Mouse (Mus musculus) left cerebral cortex, adult 9 months (tissue): ENCODE measurements around the gene Sart1.

Experiments used
- DNase-seq, 2 experiments: peaks; one replicate each; pipeline ENCODE4 v3.0.0; 2022; ENCODE audit warnings: low spot score in 2 of 2

Sart1 gene

GRCm38 (mm10) chr19:5388588-5389242, at the start of gene Sart1:
Gene Sart1, minus strand, starts transcription at chr19:5388703.
- peak; percentile 90 to 94 for DNase-seq

GRCm38 (mm10) chr19:5433951-5434350, 45.4 kb upstream of the Sart1 start:
- DNase-seq = no peak

DNA sequence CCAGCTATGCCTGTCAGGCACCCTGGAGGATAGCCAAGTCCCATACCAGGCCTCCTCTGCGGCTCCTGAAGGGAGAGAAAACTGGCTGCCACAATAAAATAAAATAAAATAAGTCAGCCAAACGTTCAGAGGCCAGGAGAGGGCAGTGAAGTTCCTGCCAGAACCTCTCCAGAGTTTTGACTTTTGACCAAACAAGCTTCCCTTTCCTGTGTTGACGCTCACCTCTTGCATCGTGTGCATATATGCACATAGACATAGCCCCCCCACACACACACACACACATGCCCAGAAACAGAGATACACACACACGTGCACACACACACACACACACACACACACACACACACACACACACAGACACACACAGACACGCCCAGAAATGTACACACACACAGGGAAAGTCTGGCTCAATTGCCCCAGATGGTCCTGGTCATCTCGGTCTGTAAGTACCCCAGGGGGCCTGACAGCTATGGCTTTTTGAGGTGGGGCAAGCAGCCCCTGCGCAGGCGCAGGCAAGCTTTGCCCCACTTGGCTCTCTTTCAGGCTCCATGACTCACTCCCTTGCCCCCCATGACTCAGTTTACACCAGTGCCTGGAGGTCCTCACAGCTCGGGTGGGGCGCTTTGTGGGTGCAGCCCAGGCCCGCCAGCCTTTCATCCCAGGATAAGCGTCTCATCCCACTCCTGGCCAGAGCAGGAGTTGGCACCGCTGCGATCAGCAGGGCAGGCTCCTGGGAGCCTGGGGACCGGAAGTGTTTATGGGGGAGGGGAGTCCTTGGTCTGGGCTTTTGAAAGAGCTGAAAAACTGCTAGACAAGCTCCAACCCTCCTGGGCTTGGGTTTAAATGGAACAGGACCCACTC, 44.7 kb upstream of the Sart1 start:
- DNase-seq = no peak

DNA sequence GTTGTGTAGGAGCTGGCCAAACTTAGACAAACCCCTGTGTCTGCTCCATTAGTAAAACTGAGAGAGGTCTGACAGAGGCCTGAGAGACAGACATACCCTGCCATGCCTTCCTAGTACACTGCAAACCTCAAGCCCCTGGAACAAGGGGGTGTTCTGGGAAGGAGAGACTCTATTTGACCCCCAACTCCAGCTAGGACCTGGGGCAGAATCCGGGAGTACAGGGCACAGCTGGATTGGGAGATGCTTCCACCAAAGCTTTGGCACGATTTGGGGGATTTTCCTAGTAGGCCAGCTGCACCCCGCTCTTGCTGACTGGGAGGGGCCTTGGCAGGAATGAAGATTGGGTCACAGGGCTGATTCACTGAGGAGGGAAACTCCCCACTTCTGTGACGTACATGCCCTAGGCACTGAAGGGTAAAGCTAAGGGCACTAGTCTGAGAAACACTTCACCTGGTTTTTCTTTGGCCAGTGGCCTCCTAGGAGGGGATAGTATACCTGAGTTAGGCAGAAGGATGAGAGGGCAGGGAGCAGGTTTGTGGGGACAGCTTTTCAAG, 43.5 kb upstream of the Sart1 start:
- no peak for DNase-seq

DNA sequence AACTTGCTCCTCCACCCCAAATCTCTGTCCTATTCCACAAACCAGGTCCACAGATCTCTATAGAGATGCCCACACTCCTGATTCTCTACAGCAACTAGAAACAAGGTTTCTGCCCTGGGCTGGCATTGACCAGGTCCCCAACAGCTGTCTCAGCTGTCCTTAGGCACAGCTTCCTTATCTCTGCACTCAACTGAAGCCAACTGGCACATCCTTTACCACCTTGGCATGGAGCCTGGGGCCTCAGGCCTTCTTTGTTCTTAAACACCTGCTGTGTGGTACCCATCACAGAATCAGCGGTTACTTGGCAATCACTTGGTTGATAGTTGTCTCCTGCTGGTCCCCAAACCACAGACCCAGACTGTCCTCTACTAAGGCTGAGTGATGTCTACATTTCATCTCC, 41.9 kb upstream of the Sart1 start:
- DNase-seq = no peak

DNA sequence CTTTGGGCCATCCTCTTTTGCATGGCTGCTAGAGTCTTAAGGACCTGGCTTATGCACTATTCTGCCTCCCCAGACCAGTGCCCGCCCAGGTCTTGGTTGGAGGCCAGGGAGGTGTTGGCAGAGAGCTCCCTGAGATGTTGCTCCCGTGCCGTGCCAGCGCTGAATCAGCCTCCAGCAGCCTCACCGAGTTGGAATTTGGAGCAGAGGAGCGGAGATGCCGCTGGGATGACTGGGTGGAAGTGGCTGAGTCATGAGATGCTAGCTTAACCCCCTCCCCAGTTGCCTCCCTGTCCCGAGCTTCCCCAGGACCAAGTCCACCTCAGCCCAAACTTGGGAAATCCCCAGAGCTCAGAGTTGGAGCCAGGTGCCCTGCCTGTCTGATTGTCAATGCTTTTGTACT, 41.3 kb upstream of the Sart1 start:
- DNase-seq = no peak

DNA sequence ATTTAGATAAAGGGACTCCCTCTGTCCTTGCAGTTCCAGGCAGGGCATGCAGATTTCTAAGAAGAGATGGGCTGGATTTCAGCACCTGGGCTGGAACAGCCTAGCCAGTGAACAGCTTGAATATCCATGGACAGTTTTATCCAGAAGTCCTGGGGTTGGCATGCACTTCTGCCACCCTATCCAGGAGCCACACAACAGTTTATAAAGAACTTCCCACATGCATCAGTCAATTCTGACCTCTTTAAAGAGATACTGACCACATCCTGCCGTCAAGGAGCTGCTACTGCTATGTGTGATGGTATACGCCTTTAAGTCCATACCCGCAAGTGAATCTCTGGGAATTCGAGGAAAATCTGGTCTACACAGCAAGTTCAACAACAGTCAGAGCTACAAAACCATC, 40.7 kb upstream of the Sart1 start:
- no peak for DNase-seq

DNA sequence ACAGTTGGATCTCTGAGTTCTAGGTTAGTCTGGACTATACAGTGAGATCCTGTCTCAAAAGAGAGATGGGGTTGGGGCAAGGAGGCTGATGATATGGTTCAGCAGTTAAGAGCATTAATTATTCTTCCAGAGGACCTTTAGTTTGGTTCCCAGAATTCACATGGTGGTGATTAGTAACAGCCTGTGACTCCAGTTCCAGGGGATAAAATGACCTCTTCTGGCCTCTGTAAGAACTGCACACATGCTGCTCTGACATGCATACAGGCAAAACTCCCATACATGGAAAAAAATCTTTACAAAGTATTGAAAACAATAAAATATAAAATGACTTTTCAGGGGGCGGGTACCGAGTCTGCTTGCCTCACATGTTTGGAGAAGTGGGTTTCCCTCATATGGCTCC, 39.6 kb upstream of the Sart1 start:
- no peak for DNase-seq

- DNase-seq = no peak
These were observed 38.3 kb upstream of the Sart1 start for GRCm38 (mm10) chr19:5426640-5427290.

DNA sequence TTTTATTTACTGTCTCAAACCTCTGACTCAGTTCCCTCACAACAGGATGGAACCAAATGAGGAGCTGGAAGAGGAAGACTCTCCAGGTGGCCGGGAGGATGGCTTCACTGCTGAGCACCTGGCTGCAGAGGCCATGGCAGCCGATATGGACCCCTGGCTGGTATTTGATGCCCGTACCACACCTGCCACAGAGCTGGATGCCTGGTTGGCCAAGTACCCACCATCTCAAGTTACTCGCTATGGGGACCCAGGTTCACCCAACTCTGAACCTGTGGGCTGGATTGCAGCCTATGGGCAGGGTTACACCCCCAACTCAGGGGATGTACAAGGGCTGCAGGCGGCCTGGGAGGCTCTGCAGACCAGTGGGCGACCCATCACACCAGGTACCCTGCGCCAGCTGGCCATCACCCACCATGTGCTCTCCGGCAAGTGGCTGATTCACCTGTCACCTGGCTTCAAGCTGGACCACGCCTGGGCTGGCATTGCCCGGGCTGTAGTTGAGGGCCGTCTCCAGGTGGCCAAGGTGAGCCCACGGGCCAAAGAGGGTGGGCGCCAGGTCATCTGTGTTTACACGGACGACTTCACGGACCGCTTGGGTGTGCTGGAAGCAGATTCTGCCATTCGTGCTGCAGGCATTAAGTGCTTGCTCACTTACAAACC, 37.5 kb upstream of the Sart1 start:
- no peak for DNase-seq

DNA sequence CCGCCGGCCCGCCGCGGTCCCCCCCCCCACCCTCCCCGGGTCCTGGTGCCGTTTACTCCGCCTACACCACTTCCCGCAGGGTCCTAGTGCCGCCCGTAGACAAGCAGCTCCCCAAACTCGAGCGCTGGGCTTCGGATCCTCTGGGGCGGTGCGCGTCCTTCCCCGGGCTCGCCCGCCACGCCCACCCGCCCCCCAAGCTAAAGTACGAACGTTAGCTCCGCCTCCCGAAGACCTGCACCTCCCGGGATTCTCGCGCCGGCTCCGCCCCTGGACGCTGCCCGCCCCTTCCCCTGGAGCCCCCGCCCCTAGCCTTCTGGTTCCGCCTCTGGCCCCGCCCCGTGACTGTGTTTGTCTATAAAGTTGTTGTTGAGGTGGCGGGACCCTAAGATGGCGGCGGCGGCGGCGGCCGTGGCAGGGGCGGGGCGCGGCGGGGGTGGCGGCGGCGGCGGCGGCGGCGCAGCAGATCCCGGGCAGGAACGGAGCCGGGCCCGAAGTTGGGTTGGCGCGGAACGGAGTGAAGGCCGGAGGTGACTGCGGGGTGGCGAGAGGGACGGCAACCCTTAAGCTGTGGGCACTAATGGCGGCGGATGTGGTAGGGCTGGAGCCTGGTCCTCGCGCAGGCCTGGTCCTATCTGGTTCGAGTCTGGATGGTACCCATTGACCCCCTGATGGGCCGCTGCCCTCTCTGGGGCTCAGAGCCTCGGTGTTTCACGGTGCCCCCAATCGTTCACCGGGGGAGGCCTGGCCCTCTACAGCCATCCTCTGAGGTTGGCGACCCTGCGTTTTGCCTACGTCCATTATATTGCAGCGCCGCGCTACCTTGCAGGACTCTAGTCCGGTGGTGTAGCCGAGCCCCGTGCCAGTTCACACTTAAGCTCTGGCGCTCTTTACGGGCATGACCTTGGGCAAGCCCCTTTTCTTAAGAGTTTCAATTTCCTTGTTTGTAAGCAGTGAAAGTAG, 36.6 kb upstream of the Sart1 start, which contains the start of the genes Drap1 and AI837181:
Gene Drap1 (minus strand): TSS at position 198 of the 960 bp plus-strand sequence.
Gene AI837181 (plus strand): TSS at position 363 of the 960 bp plus-strand sequence.
- DNase-seq = peak; percentile 82 to 89

GRCm38 (mm10) chr19:5424092-5424781, 35.7 kb upstream of the Sart1 start:
- DNase-seq = peak in 1 of 2 experiments; percentile 62

DNA sequence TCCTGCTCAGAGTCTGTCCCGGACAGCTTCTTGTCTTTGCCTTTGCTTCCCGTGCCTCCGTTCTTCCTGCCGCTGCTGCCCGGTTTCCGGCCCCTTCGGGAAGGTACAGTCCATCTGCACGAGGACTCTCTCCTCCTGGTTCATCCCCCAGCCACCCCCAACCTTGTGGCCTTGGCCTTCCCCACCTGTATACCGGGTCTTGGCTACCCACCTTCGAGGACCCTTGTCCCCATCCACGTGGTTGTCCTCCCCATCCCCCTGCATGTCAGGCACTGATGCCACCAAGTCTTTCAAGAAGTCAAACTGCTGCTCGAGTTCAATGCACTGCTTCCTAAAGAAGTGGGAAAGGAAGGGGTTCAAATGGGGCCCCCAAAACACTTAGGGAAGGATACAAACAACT, 35.1 kb upstream of the Sart1 start:
- DNase-seq = no peak

DNA sequence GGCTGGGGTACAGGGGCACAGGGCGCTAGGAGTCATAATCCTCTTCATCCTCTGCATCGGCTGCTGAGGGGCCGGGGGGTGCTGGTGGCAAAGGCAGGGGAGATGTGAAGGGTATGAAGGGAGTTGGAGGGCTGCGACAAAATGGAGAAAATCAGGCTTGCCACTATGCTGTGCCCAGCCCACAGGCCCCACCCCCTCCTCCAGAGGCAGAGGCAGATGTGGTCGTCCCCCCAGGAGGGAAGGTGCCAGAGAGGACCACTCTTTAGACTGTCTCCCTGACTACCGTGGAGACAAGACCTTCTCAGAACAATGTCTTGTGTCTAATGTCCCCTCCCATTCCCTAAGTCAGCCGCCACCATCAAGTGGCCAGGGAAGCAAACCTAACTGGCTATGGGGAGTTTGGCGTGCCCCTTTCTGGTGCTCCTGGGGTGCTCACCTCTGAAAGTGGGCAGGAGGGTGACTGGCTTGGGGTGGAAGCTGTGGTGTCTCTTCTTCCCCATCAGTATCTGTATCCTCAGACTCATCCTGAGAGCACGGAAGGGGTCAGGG, 34.5 kb upstream of the Sart1 start:
- no peak for DNase-seq

DNA sequence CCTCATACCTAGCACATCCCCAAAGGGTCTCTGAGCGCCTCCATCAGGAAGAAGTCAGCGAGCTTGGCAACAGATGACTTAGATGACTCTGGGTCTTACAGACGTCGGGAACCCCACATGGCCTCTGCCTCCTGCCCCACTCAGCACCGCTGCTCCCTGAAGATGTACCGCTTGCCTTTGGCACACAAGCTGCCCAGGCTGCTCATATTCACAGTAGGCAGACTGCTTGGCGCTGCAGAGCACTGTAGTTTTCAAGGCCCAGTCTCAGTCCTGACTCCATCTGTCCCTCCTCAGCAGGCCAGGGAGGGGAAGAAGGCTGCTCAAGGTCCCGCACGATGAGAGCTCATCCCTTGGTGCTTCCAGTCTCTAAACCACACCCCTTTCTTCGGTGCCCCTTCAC, 33.8 kb upstream of the Sart1 start:
- DNase-seq = no peak

GRCm38 (mm10) chr19:5421784-5422183, 33.3 kb upstream of the Sart1 start:
- no peak for DNase-seq

DNA sequence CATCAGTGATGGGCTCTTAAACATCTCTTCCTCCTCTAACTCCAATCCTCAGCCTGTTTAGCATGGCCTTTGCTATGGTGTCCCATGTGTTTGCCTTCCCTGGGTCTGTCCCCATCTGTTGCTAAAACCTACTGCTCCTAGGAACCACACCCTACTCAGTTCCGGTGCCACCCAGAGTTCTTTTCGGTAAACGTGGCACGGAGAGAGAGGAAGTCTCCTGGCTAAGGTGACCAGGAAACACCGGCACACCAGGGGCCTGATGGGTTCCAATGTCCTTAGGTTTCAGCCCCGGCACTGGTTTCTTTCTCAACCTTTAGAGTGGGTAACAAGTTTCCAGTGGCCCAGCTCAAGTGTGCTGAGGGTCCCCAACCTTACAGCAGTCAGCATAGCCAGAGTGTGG, 32.1 kb upstream of the Sart1 start:
- DNase-seq = no peak

GRCm38 (mm10) chr19:5419630-5420029, 31.1 kb upstream of the Sart1 start:
- DNase-seq = no peak

- DNase-seq = no peak
These were observed 30.4 kb upstream of the Sart1 start for GRCm38 (mm10) chr19:5418750-5419466.
